Mouse (Mus musculus) thymus, postnatal 36 days (tissue): ENCODE data around the gene Safb.

ENCODE experiments used
- DNase-seq, 2 experiments: peaks; one replicate each; pipeline ENCODE4 v3.0.0; 2022; ENCODE audit warnings: mixed read lengths in 2 of 2

Gene Safb

GRCm38 (mm10) chr17:56561866-56562265 lies 22.8 kb upstream of the Safb start:
- DNase-seq: no peak

DNA sequence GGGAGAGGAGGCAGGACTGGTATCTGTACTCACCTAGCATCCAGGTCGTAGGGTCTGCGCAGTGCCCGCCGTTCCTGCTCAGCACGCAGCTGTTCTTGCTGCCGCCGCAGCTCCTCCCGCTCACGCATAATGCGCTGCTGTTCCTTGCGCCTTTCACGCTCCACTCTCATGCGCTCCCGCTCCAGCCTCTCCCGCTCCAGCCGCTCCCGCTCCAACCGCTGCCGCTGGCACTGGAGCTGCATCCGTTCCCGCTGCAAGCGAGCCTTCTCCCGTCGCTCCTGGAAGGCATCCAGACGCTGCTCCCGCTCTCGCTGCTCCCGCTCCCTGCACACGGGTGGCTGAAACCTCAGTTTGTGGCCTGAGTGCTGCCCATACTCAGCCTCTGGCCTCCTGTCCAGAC lies 18.3 kb upstream of the Safb start:
- no peak for DNase-seq

- DNase-seq: no peak
Observed at GRCm38 (mm10) chr17:56566918-56567317, 17.7 kb upstream of the Safb start.

DNA sequence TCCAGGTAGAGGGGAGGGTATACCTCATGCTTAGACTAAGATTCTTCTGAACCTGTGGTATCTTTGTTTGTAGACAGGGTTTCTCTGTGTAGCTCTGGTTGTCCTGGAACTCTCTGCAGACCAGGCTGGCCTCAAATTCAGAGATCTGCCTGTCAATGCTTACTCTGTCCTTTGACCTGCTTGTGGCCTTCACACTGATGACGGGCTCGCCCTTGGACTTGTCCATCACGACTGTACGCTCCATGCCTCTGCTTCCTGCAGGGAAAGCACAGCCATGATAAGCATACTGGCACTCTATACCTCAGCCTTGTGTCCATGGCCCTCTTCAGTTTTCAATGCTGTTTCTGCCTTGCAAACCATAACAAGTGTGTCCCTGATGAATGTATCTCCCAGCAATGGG lies 17.3 kb upstream of the Safb start:
- DNase-seq: no peak

DNA sequence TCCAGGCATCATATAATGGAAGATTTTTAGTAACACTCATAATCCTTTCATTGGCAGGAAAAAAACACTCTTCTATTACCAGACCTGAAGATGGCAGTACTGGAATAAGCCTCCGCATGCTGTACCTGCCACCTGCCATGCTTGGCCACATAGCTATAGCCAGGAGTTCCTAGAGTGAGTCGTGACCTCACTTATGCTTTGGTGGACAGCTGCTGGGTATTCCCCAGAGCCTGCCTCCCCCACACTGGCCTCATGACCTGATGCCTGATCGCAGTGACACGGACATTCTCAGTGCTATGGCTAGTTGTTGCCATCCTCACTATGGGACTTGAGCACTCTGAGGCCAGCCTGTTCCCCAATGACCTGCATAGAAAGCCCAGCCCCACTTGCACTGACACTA lies 14.3 kb upstream of the Safb start:
- DNase-seq: no peak

DNA sequence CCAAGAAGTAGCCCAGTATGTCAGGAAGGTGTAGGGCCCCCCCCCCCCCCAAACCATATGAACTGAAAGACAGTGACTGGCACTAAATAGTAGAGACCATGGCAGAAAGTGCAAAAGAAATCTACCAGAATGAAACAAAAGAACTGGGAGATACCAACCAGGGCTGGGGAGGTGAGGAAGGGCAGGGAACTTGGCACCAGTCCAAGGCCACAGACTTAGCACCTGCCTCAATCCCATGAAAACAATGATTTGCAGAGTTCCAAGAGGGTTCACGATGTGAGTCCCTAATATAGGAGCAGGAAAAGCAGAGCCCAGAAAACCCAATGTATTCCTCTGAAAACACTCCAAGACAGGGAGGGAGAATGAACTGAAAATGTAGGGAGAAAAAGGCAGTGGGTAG lies 12.5 kb upstream of the Safb start:
- no peak for DNase-seq

GRCm38 (mm10) chr17:56572939-56573338 lies 11.7 kb upstream of the Safb start:
- DNase-seq: no peak

DNA sequence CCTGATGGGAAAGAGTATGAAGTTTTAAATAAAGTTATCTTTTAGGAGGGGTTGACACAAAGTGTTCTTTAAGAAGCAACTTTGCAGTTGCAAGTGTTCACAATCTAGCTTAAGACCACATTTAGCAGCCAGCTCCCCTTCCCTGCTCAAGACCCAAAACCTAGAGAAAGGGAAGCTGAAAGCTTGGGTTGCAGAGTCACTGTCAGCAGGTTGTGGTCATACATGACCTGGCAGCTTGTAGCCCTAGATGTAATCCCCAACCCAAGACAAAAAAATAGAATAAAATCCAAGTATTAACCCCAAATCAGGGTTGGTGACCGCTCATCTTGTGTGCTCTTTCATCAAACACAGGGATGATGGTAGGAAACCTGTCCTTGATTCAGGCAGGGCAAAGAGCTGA lies 1.6 kb upstream of the Safb start:
- DNase-seq: no peak

- DNase-seq: no peak
Observed at GRCm38 (mm10) chr17:56583611-56584256, 891 bp upstream of the Safb start.

DNA sequence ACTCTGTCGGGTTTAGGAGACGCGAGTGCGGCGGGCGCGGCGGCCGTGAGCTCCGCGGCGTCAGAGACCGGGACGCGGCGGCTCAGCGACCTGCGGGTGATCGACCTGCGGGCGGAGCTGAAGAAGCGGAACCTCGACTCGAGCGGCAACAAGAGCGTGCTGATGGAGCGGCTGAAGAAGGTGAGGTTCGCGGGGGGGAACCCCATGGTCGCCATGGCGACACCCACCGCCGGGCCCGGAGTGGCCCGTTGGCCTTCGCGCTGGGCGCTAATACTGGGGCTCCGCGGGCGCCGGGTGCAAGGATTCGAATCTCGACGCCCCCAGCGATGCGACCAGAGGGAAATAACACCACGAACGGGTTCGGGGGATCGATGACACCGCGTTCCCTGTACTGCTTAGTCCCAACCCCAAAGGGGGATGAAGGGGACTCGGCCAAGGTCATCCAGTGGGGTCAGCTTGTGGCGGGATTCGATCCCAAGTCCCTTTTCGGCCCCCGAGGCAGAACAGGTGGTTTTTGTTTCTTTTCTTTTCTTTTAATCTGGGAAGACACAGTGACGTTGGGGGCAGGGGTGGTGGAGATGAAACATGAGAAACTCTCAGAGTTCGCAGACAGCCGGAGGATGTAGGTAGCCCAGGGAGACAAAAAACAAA lies 671 bp downstream of the Safb start:
- DNase-seq: no peak

DNA sequence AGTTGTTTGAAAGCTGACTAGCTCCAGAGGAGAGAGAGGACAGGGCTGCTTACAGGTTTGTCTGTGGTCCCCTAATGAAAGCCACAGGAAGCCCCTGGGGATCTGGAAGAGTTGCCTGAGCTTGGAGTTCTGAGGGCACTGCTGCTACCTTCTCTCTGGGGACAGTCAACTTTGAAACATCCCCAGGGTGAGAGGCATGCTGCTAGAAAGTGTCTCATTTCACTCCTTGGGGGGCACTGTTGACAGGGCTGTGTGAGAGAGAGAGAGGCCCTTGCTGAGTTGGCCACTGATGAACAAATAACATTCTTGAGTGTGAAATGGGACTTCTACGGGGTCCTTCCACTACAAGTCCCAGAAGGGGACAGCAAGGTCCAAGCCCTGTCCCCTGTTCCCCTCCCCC lies 3.1 kb downstream of the Safb start:
- no peak for DNase-seq

- no peak for DNase-seq
Observed at GRCm38 (mm10) chr17:56588921-56589320, 4.3 kb downstream of the Safb start.

DNA sequence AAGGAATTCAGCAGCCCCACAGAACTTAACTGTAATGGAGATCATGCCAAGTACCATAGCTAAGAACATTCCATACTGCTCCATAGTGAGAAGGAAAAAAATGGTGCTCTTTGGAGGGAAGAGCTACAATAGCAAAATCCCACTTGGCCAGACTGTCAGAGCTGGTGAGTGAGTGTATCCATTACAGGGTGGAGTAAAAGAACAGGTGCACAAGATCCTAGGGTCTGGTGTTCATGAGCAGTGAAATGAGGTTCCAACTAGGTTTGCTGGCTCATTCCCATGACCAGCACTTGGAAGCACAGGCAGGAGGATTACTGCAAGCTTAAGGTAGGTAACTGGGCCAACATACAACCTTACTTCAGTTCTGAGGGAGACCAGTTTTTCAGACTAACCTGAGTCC lies 7.9 kb downstream of the Safb start:
- DNase-seq: no peak

DNA sequence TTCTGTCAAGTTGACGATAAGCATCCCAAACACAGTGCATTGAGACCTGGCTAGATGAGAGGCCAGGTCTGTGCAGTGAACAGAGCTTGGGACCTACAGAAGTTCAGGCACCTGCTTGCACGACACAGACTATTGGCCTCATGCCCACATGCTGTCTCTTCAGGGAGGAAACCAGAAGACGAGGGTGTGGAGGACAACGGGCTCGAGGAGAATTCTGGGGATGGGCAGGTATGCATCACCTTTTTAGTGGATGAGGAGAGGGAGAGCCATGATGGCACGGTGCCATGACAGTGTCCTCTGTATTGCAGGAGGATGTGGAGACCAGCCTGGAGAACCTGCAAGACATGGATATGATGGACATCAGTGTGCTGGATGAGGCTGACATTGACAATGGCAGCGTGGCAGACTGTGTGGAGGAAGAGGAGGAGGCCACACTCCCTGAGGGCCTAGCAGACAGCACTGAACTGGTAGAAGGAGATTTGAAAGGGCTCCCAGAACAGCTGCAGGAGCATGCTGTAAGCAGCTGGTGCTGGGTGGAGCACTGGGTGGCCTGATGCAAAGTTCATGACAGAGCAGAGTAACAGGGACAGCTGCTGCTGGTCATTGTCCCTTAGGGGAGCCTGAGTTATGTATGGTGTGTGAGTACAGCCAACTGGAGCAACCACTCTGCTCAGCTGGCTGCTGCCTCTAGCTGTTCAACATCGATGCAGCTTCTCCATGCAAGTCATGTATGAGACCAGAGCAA lies 9.1 kb downstream of the Safb start:
- DNase-seq: no peak

GRCm38 (mm10) chr17:56603186-56604069 lies 18.8 kb downstream of the Safb start:
- no peak for DNase-seq

DNA sequence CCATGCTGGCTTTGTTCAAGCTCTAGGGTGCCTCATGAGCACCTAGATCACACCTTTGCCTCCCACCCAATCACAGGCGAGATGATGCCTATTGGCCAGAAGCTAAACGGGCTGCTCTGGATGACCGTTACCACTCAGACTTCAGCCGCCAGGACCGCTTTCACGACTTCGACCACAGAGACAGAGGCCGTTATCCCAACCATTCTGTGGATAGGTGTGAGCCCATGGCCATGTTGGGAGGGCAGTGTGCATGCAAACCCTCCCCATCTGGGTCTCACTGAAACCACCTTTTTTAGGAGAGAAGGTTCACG lies 19.4 kb downstream of the Safb start:
- DNase-seq: no peak

GRCm38 (mm10) chr17:56604422-56604821 lies 19.8 kb downstream of the Safb start:
- DNase-seq: no peak

DNA sequence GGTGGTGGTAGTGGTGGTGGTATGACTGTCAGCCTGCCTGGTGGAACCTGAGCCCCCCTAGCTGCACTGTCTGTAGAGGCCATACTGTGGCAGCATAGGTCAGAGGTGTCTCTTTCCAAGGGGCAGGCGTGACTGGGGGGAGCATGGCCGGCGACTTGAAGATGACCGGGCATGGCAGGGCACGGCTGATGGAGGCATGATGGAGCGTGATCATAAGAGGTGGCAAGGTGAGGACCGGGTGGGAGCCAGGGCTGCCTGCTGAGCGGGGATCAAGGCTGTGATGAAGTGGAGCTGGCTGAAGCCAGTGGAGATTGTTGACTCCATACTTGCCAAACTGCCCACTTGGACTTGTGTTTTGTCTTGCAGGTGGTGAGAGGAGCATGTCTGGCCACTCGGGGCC lies 20.8 kb downstream of the Safb start:
- no peak for DNase-seq

DNA sequence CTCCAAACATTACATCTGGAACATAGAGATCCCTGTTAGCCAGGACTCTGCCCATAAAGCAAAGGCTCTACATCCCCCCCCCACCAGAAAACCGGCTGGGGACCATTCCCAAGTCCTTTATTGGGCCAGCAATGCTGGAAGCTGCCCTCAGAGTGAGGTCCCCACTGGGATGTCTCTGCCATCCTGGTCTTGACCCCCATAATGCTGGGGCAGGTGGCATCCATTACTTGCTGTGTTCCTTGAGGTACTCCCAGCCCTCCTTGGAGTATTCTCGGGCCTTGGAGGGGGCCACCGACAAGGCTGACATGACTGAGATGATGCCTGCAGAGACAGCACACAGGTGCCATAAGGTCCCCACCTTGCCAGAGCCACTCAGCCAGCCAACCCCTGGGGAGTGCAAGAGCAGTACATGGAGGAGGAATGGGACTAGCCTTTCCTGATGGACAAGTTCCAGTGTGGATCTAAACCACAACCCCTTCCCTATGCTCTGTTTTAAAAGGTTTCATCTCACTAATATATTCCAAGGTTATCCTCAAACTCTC lies 23.0 kb downstream of the Safb start:
- DNase-seq: no peak

DNA sequence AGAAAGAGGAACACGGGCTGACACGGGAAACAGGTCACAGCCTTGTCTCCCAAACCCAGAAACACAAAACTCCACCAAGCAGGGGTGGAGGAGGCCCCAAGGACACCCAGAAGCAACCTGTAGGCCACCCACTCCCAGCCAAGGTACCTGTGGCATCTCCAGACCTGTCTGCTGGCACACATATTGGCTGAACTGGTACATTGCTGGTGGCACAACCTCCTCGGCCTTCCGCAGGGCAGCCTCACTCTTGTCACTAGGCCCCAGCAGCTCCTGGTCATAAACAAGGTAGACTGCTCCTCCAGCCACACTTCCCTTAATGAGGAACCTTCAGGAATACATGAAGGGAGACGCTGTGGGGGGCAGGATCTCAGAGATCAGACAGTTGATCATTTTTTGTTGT lies 24.1 kb downstream of the Safb start:
- DNase-seq: no peak

- DNase-seq: peak; percentile 91 to 94
Observed at GRCm38 (mm10) chr17:56609452-56610171, 25.0 kb downstream of the Safb start, which contains the start of gene 2410015M20Rik. TSS of gene 2410015M20Rik (minus strand) at chr17:56609771.

- DNase-seq: no peak
Observed at GRCm38 (mm10) chr17:56611323-56611722, 26.7 kb downstream of the Safb start.
